Mouse (Mus musculus): ENCODE measurements at regions not wholly inside any gene's neighbourhood (a gene's known extent, or its start where the extent isn't known, plus 50 kb on each side); places are given as distances from the start of the nearest gene placed in this dataset.

GRCm38 (mm10) chrX:12490957-12491356, 96.6 kb upstream of the Atp6ap2 start:
- TF ChIP-seq TAL1 (IDR thresholded peaks at IDR 0.05; ENCODE audit: low read length) (no peak), GATA1 (IDR thresholded peaks at IDR 0.05; ENCODE audit: low read length) (no peak)

Data from erythroblast, embryonic 14.5 days (primary cell).